Mouse (Mus musculus): ENCODE results near the gene Nudt4. TPM values are rescaled to one million over a fixed set of nuclear protein-coding genes. Genes with fewer than 3 reads are reported as not detected.

Nudt4 gene
- polyA plus RNA-seq, 1 experiment = 64.6 TPM

GRCm38 (mm10) chr10:95533382-95533781, 30.6 kb downstream of the Nudt4 start:
- DNase-seq (ENCODE audit: low read depth) = no peak
- no peak for TF ChIP-seq CTCF (IDR thresholded peaks at IDR 0.05; ENCODE audit: borderline replicate concordance, extremely low read depth, insufficient read depth, insufficient read length)
- TF ChIP-seq POLR2A (IDR thresholded peaks at IDR 0.05; ENCODE audit: borderline replicate concordance, extremely low read depth, insufficient read depth, insufficient read length, poor library complexity, severe bottlenecking) = no peak

- TF ChIP-seq POLR2A (IDR thresholded peaks at IDR 0.05; ENCODE audit: borderline replicate concordance, extremely low read depth, insufficient read depth, insufficient read length, poor library complexity, severe bottlenecking) (no peak), CTCF (IDR thresholded peaks at IDR 0.05; ENCODE audit: borderline replicate concordance, extremely low read depth, insufficient read depth, insufficient read length) (no peak)
Measured at GRCm38 (mm10) chr10:95532916-95533315, 31.0 kb downstream of the Nudt4 start.

GRCm38 (mm10) chr10:95530551-95531121, 33.3 kb downstream of the Nudt4 start:
- no peak for TF ChIP-seq CTCF (IDR thresholded peaks at IDR 0.05; ENCODE audit: borderline replicate concordance, extremely low read depth, insufficient read depth, insufficient read length)
- TF ChIP-seq POLR2A (IDR thresholded peaks at IDR 0.05; ENCODE audit: borderline replicate concordance, extremely low read depth, insufficient read depth, insufficient read length, poor library complexity, severe bottlenecking) = no peak
- DNase-seq (ENCODE audit: low read depth) = no peak

More at GRCm38 (mm10) chr10:95532916-95533315, 31.0 kb downstream of the Nudt4 start:
- DNase-seq (ENCODE audit: low read depth) = no peak

- peak; percentile 23 for DNase-seq (ENCODE audit: low read depth)
- TF ChIP-seq CTCF (IDR thresholded peaks at IDR 0.05; ENCODE audit: borderline replicate concordance, extremely low read depth, insufficient read depth, insufficient read length) = no peak
Measured at GRCm38 (mm10) chr10:95526495-95527122, 37.3 kb downstream of the Nudt4 start.

- TF ChIP-seq CTCF (IDR thresholded peaks at IDR 0.05; ENCODE audit: borderline replicate concordance, extremely low read depth, insufficient read depth, insufficient read length) (no peak), POLR2A (IDR thresholded peaks at IDR 0.05; ENCODE audit: borderline replicate concordance, extremely low read depth, insufficient read depth, insufficient read length, poor library complexity, severe bottlenecking) (no peak)
- DNase-seq (ENCODE audit: low read depth) = no peak
Measured at GRCm38 (mm10) chr10:95525871-95526270, 38.1 kb downstream of the Nudt4 start.

GRCm38 (mm10) chr10:95525037-95525675, 38.8 kb downstream of the Nudt4 start:
- no peak for DNase-seq (ENCODE audit: low read depth)
- no peak for TF ChIP-seq POLR2A (IDR thresholded peaks at IDR 0.05; ENCODE audit: borderline replicate concordance, extremely low read depth, insufficient read depth, insufficient read length, poor library complexity, severe bottlenecking)
- no peak for TF ChIP-seq CTCF (IDR thresholded peaks at IDR 0.05; ENCODE audit: borderline replicate concordance, extremely low read depth, insufficient read depth, insufficient read length)

GRCm38 (mm10) chr10:95517656-95518055, 46.3 kb downstream of the Nudt4 start:
- DNase-seq (ENCODE audit: low read depth) = no peak
- TF ChIP-seq CTCF (IDR thresholded peaks at IDR 0.05; ENCODE audit: borderline replicate concordance, extremely low read depth, insufficient read depth, insufficient read length) = no peak
- TF ChIP-seq POLR2A (IDR thresholded peaks at IDR 0.05; ENCODE audit: borderline replicate concordance, extremely low read depth, insufficient read depth, insufficient read length, poor library complexity, severe bottlenecking) = no peak

- TF ChIP-seq CTCF (IDR thresholded peaks at IDR 0.05; ENCODE audit: borderline replicate concordance, extremely low read depth, insufficient read depth, insufficient read length) (no peak), POLR2A (IDR thresholded peaks at IDR 0.05; ENCODE audit: borderline replicate concordance, extremely low read depth, insufficient read depth, insufficient read length, poor library complexity, severe bottlenecking) (no peak)
- peak; percentile 46 for DNase-seq (ENCODE audit: low read depth)
Measured at GRCm38 (mm10) chr10:95515293-95515931, 48.5 kb downstream of the Nudt4 start.

GRCm38 (mm10) chr10:95514656-95515292, 49.2 kb downstream of the Nudt4 start, which contains the start of gene Ube2n:
Ube2n (plus strand) TSS chr10:95515145.
- peak; percentile 100 for DNase-seq (ENCODE audit: low read depth)
- TF ChIP-seq CTCF (IDR thresholded peaks at IDR 0.05; ENCODE audit: borderline replicate concordance, extremely low read depth, insufficient read depth, insufficient read length) (no peak), POLR2A (IDR thresholded peaks at IDR 0.05; ENCODE audit: borderline replicate concordance, extremely low read depth, insufficient read depth, insufficient read length, poor library complexity, severe bottlenecking) (peak; percentile 91)

GRCm38 (mm10) chr10:95513768-95514556, 50.0 kb downstream of the Nudt4 start:
- DNase-seq (ENCODE audit: low read depth) = peak; percentile 55
- TF ChIP-seq CTCF (IDR thresholded peaks at IDR 0.05; ENCODE audit: borderline replicate concordance, extremely low read depth, insufficient read depth, insufficient read length) (no peak), POLR2A (IDR thresholded peaks at IDR 0.05; ENCODE audit: borderline replicate concordance, extremely low read depth, insufficient read depth, insufficient read length, poor library complexity, severe bottlenecking) (no peak)
